Mouse (Mus musculus): Measurements from ENCODE around the gene Gabpb2. TPM values are rescaled to one million over a fixed set of nuclear protein-coding genes. Genes with fewer than 3 reads are reported as not detected.

Gene Gabpb2
- 3.0 and 3.9 TPM in 2 replicates for polyA plus RNA-seq (2012)

- TF ChIP-seq GATA1 (IDR thresholded peaks at IDR 0.05; ENCODE audit: low read length): no peak
Observed at GRCm38 (mm10) chr3:95217255-95218134, at the start of gene Gabpb2. Gene Gabpb2 (minus strand): TSS chr3:95217916.

- TF ChIP-seq GATA1 (IDR thresholded peaks at IDR 0.05; ENCODE audit: low read length): no peak
Observed at GRCm38 (mm10) chr3:95266052-95266451, 48.3 kb upstream of the Gabpb2 start.

- no peak for TF ChIP-seq GATA1 (IDR thresholded peaks at IDR 0.05; ENCODE audit: low read length)
Observed at GRCm38 (mm10) chr3:95264724-95265123, 47.0 kb upstream of the Gabpb2 start.

GRCm38 (mm10) chr3:95263089-95263739, 45.5 kb upstream of the Gabpb2 start:
- no peak for TF ChIP-seq GATA1 (IDR thresholded peaks at IDR 0.05; ENCODE audit: low read length)

- TF ChIP-seq GATA1 (IDR thresholded peaks at IDR 0.05; ENCODE audit: low read length): no peak
Observed at GRCm38 (mm10) chr3:95261975-95262374, 44.3 kb upstream of the Gabpb2 start.

GRCm38 (mm10) chr3:95256931-95257330, 39.2 kb upstream of the Gabpb2 start:
- TF ChIP-seq GATA1 (IDR thresholded peaks at IDR 0.05; ENCODE audit: low read length): no peak

- no peak for TF ChIP-seq GATA1 (IDR thresholded peaks at IDR 0.05; ENCODE audit: low read length)
Observed at GRCm38 (mm10) chr3:95250783-95251424, 33.2 kb upstream of the Gabpb2 start, which contains the start of gene Bnipl. Gene Bnipl (minus strand): TSS chr3:95251193.

GRCm38 (mm10) chr3:95250361-95250760, 32.6 kb upstream of the Gabpb2 start:
- TF ChIP-seq GATA1 (IDR thresholded peaks at IDR 0.05; ENCODE audit: low read length): no peak

GRCm38 (mm10) chr3:95247660-95248336, 30.1 kb upstream of the Gabpb2 start:
- TF ChIP-seq GATA1 (IDR thresholded peaks at IDR 0.05; ENCODE audit: low read length): no peak

GRCm38 (mm10) chr3:95246465-95247231, 28.9 kb upstream of the Gabpb2 start:
- TF ChIP-seq GATA1 (IDR thresholded peaks at IDR 0.05; ENCODE audit: low read length): no peak

GRCm38 (mm10) chr3:95243086-95243485, 25.4 kb upstream of the Gabpb2 start:
- TF ChIP-seq GATA1 (IDR thresholded peaks at IDR 0.05; ENCODE audit: low read length): no peak

GRCm38 (mm10) chr3:95241498-95241897, 23.8 kb upstream of the Gabpb2 start, which contains the start of gene Gm128:
Gene Gm128 (minus strand): TSS chr3:95241598.
- no peak for TF ChIP-seq GATA1 (IDR thresholded peaks at IDR 0.05; ENCODE audit: low read length)

- TF ChIP-seq GATA1 (IDR thresholded peaks at IDR 0.05; ENCODE audit: low read length): no peak
Observed at GRCm38 (mm10) chr3:95240900-95241299, 23.2 kb upstream of the Gabpb2 start.

GRCm38 (mm10) chr3:95239971-95240370, 22.3 kb upstream of the Gabpb2 start:
- no peak for TF ChIP-seq GATA1 (IDR thresholded peaks at IDR 0.05; ENCODE audit: low read length)

GRCm38 (mm10) chr3:95239022-95239421, 21.3 kb upstream of the Gabpb2 start:
- no peak for TF ChIP-seq GATA1 (IDR thresholded peaks at IDR 0.05; ENCODE audit: low read length)
